Mouse (Mus musculus): ENCODE data around the gene Rgs12.

GRCm38 (mm10) chr5:35076369-35076768, 127.1 kb downstream of the Rgs12 start:
- TF ChIP-seq CTCF (IDR thresholded peaks at IDR 0.05; ENCODE audit: control insufficient read depth, insufficient read depth, insufficient read length) = no peak
- TF ChIP-seq MYOG (IDR thresholded peaks at IDR 0.05; ENCODE audit: control insufficient read depth, extremely low read depth, insufficient read length) = no peak
- no peak for TF ChIP-seq USF1 (IDR thresholded peaks at IDR 0.05; ENCODE audit: low read depth)
- TF ChIP-seq MAX (IDR thresholded peaks at IDR 0.05) = no peak
